Mouse (Mus musculus) kidney, postnatal 0 days (tissue): ENCODE data around the gene Cga. TPM values are rescaled to one million over a fixed set of nuclear protein-coding genes. Genes with fewer than 3 reads are reported as not detected.
"Not testable (repeated sequence)": the region's sequence is repeated elsewhere in the genome, so short reads cannot be mapped to it uniquely, and the experiment has no call there.

Experiments
- ATAC-seq: fragments of 200-750 bp; cut with Nextera tagmentation; replicated peaks from 2 replicates; pipeline ENCODE4 v1.8.0; 2017; ENCODE audit warnings: low read depth, moderate number of reproducible peaks, moderate TSS enrichment, moderate library complexity; ENCODE audit not compliant: low FRiP score
- DNase-seq: peaks from one replicate; pipeline ENCODE4 v3.0.0-alpha.2; 2016; ENCODE audit warnings: low spot score
- H3K27ac ChIP-seq: fragments of 300-500 bp; sonication (generic); 2 replicates; pipeline ENCODE4 v1.5.1; 2014; ENCODE audit warnings: mild to moderate bottlenecking
- H3K27me3 ChIP-seq: fragments of 300-500 bp; sonication (generic); 2 replicates; pipeline ENCODE4 v1.6.1; 2014; ENCODE audit warnings: low read length, mixed read lengths; ENCODE audit not compliant: insufficient read depth
- H3K36me3 ChIP-seq: fragments of 300-500 bp; sonication (generic); 2 replicates; pipeline ENCODE4 v1.6.1; 2014; ENCODE audit warnings: low read length, mixed read lengths; ENCODE audit not compliant: insufficient read depth
- H3K4me1 ChIP-seq: fragments of 300-500 bp; sonication (generic); replicated peaks from 2 replicates; pipeline ENCODE4 v1.6.1; 2014; ENCODE audit warnings: antibody characterized with exemption, low read length, mixed read lengths; ENCODE audit not compliant: insufficient read depth
- H3K4me2 ChIP-seq: fragments of 300-500 bp; sonication (generic); 2 replicates; pipeline ENCODE4 v1.6.1; 2014; ENCODE audit warnings: mild to moderate bottlenecking, low read length, moderate library complexity, mixed read lengths
- H3K4me3 ChIP-seq: fragments of 300-500 bp; sonication (generic); replicated peaks from 2 replicates; pipeline ENCODE4 v1.5.1; 2014; ENCODE audit warnings: low read depth, low read length
- H3K9ac ChIP-seq: fragments of 300-500 bp; sonication (generic); 2 replicates; pipeline ENCODE4 v1.6.1; 2014; ENCODE audit warnings: low read depth, low read length
- H3K9me3 ChIP-seq: fragments of 300-500 bp; sonication (generic); replicated peaks from 2 replicates; pipeline ENCODE4 v1.6.1; 2016; ENCODE audit warnings: low read length, inconsistent platforms, mixed read lengths
- CTCF ChIP-seq: IDR thresholded peaks from 2 replicates; pipeline ENCODE4 v1.5.1; 2016; ENCODE audit warnings: antibody characterized with exemption, low read depth, mild to moderate bottlenecking, moderate library complexity
- whole genome bisulfite sequencing: fragments of 180-500 bp; shearing (Covaris S2); extraction: QIAGEN DNeasy Blood & Tissue Kit; methylation state at CpG from one replicate; pipeline ENCODE4 v1.1.7; 2014; 5-methylcytosine and 5-hydroxymethylcytosine counted together
- polyA plus RNA-seq: library from polyadenylated mRNA; unstranded; fragments of >200 nt; fragmentation: Nextera tagmentation; extraction: Ambion mirVana; gene quantifications from 2 replicates; pipeline ENCODE4 v1.2.1, GENCODE M21; 2015

Cga gene
- polyA plus RNA-seq, 1 experiment from 2014 or later, result not detected

- 0 out of 2 replicates have a peak, but pooled peaks have one; percentile 46 for ATAC-seq
- peak; percentile 95 for TF ChIP-seq CTCF
- no peak overlapping the region for H3K4me2 ChIP-seq
- no peak overlapping the region for H3K9ac ChIP-seq
- H3K36me3 ChIP-seq, result no peaks in the 10 kb centered on the region
- H3K27ac ChIP-seq, result no peak overlapping the region
- no peaks in the 10 kb centered on the region for H3K4me1 ChIP-seq
- H3K9me3 ChIP-seq, result no peaks in the 10 kb centered on the region
- no peaks in the 10 kb centered on the region for H3K27me3 ChIP-seq
- WGBS, result 68% methylated on average over 6 of the region's 6 CpGs
- H3K4me3 ChIP-seq, result no peak overlapping the region
- DNase-seq, result peak; percentile 83
Measured at GRCm38 (mm10) chr4:34922177-34922870, 28.7 kb downstream of the Cga start.

DNA sequence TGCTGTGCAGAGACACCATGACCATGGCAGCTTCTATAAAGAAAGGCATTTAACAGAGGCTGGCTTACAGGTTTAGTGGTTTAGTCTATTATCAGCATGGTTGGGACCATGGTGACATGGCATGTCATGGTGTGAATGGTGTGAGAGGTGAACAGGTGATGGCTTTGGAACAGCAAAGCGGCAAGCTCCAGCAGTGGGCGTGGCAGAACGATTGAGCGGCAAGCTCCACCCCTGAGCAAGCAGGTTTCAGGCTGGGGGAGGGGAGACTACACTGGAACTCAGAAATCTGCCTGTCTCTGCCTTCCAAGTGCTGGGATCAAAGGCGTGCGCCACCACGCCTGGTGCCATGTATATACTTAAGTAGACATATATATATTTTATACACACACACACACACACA is 34.8 kb downstream of the Cga start:
- DNase-seq, H3K27ac ChIP-seq, H3K36me3 ChIP-seq, H3K27me3 ChIP-seq, H3K9me3 ChIP-seq, ATAC-seq, H3K9ac ChIP-seq, H3K4me3 ChIP-seq, H3K4me1 ChIP-seq, H3K4me2 ChIP-seq: not testable (repeated sequence)
- WGBS, result 75% methylated on average over 7 of the region's 7 CpGs

DNA sequence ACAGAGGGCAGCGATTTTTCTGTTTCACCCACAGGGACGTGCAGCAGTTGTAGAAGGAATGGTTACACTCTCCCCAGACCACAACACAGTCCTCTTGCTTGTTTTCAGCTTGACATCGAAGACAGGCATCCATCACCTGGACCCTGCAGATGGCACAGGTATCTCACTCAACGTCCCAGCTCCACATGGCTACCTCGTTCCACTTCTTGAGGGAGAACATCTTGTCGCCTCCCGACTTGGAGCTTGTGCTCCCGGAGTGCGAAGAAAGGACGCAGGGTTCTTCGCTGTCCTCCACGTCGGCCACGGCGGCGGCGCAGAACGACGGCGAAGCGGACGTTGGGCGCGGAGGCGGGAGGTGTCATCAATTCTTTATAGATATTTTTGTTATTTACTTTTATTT is 47.5 kb downstream of the Cga start:
- TF ChIP-seq CTCF, result no peak
- Histone ChIP-seq H3K4me1 (no peaks in the 10 kb centered on the region), H3K27ac (no peak overlapping the region), H3K4me2 (no peak overlapping the region), H3K4me3 (no peak overlapping the region), H3K9me3 (no peaks in the 10 kb centered on the region), H3K9ac (no peak overlapping the region), H3K27me3 (no peaks in the 10 kb centered on the region), H3K36me3 (no peaks in the 10 kb centered on the region)
- DNase-seq (no peak), ATAC-seq (no peak)
- WGBS, result 94% methylated on average over 25 of the region's 25 CpGs

GRCm38 (mm10) chr4:34947181-34947580 is 53.6 kb downstream of the Cga start:
- no peak for ATAC-seq
- Histone ChIP-seq H3K4me1 (no peaks in the 10 kb centered on the region), H3K27ac (no peak overlapping the region), H3K27me3 (no peaks in the 10 kb centered on the region), H3K36me3 (no peaks in the 10 kb centered on the region), H3K9ac (no peak overlapping the region), H3K4me2 (no peak overlapping the region), H3K4me3 (no peak overlapping the region), H3K9me3 (no peaks in the 10 kb centered on the region)
- DNase-seq, result no peak
- TF ChIP-seq CTCF, result no peak

GRCm38 (mm10) chr4:34953716-34954115 is 60.1 kb downstream of the Cga start:
- DNase-seq, result no peak
- Histone ChIP-seq H3K4me3 (no peak overlapping the region), H3K27ac (no peak overlapping the region), H3K36me3 (no peaks in the 10 kb centered on the region), H3K4me1 (no peaks in the 10 kb centered on the region), H3K27me3 (no peaks in the 10 kb centered on the region), H3K9me3 (no peaks in the 10 kb centered on the region), H3K9ac (no peak overlapping the region), H3K4me2 (no peak overlapping the region)
- WGBS, result 76% methylated on average over 10 of the region's 10 CpGs
- ATAC-seq, result no peak
- no peak for TF ChIP-seq CTCF

Other genes with a start within 250 kb of the Cga start
- gene Slc35a1, start 206.3 kb upstream of the Cga start, polyA plus RNA-seq, result 34.7 and 40.6 TPM in 2 replicates
- 1.1 and 1.3 TPM in 2 replicates for gene Cfap206, start 163.6 kb upstream of the Cga start, polyA plus RNA-seq
- gene Gm136, start 137.5 kb upstream of the Cga start, polyA plus RNA-seq, result not detected in 2 replicates
- gene Smim8, start 115.4 kb upstream of the Cga start, polyA plus RNA-seq, result 73.0 and 80.3 TPM in 2 replicates
- gene Zfp292, start 10.8 kb upstream of the Cga start, polyA plus RNA-seq, result 12.4 and 13.2 TPM in 2 replicates